Comparison of ENCODE assay signal across 10 mouse cellular contexts in the genomic region with DNA sequence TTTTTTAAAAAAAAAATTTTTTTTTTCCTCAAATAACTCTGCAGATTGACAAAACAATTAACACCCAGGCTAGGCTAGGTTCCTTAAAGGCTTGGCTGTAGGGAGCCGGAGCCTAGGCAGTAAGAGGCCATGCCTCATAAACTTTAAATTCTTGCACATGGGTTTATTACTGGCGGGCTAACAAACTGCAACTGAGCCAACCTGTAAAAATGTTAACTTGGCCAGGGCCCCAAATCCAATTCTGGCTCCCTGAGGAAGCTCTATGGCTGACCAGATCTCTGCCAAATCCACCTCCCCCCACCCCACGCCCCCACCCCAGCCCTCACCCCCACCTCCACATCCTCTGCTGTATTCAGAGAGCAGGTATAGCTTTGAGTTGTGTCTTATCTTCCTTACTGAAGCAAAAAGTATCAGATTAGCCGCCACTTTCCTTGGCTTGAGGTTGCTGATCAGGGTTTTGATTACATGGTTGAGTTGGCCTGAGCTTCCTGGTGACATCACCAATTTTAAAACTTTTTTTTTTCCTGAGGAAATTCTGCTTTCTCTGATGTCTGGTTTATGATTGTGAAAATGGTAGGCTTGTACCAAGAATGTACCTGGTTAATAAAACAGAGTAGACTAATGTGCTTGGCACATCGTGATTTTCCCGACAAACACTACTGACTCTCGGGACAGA. TPM values are rescaled to one million over a fixed set of nuclear protein-coding genes. Genes with fewer than 3 reads are reported as not detected.
A peak's percentile ranks its signal among the peaks of the same experiment; 100 is the strongest.
DNase-seq lines count a peak whose midpoint lies in the region; ATAC-seq and TF ChIP-seq lines count a peak whose summit lies in the region.
"Had no signal": no experiment of that assay in that cellular context is flagged by ENCODE, and none has a peak within 500 bp of the region (broad histone marks: within the 10 kb centered on the region; RNA-seq: fewer than 3 reads in every experiment).

No protein-coding gene starts in this region.

- 0 out of 2 replicates have a peak, but pooled peaks cover 8% of the 10 kb centered on the region for H3K36me3 ChIP-seq in lung, embryonic 14.5 days (ENCODE audit: insufficient read depth)
- 0 out of 2 replicates have a peak, but pooled peaks cover 2% of the 10 kb centered on the region for H3K36me3 ChIP-seq in embryonic facial prominence, embryonic 14.5 days (ENCODE audit: control insufficient read depth, insufficient read depth, low read length)
- H3K36me3 ChIP-seq in neural tube, embryonic 14.5 days (ENCODE audit: control insufficient read depth, insufficient read depth, low read length): no peaks in the 10 kb centered on the region

- no peak for TF ChIP-seq CTCF in lung, embryonic 14.5 days (IDR thresholded peaks at IDR 0.05; ENCODE audit: low read depth)

- peak overlapping the region; percentile 54 for H3K9ac ChIP-seq in lung, embryonic 14.5 days
- peak overlapping the region; percentile 63; the same call in 1 of the 2 replicates for H3K9ac ChIP-seq in embryonic facial prominence, embryonic 14.5 days (ENCODE audit: low read depth, low read length)
- no peak overlapping the region for H3K9ac ChIP-seq in neural tube, embryonic 14.5 days (replicated peaks; ENCODE audit: low read depth, low read length)

- DNase-seq in lung, embryonic 14.5 days: peak; percentile 19
- no peak for DNase-seq in lung, postnatal 36 days
- peak; percentile 72 for DNase-seq in embryonic facial prominence, embryonic 14.5 days (ENCODE audit: low spot score)
- peak; percentile 43 for DNase-seq in kidney, adult 9 months
- no peak for DNase-seq in spleen, postnatal 4 days (ENCODE audit: low spot score in 2 of 2)
- DNase-seq in cerebellum, postnatal 14 days: no peak
- no peak for DNase-seq in gastrocnemius, postnatal 14 days
- DNase-seq: lung, postnatal 4 days had no signal

- H3K27ac ChIP-seq in lung, embryonic 14.5 days (ENCODE audit: low read depth): no peak overlapping the region
- peak overlapping the region; percentile 52; the same call in 1 of the 2 replicates for H3K27ac ChIP-seq in embryonic facial prominence, embryonic 14.5 days (replicated peaks; ENCODE audit: low read depth, low read length)
- H3K27ac ChIP-seq in neural tube, embryonic 14.5 days (ENCODE audit: low read depth, low read length): no peak overlapping the region

- peak overlapping the region; percentile 67 for H3K4me2 ChIP-seq in lung, embryonic 14.5 days
- H3K4me2 ChIP-seq in embryonic facial prominence, embryonic 14.5 days (ENCODE audit: low read depth, low read length): peak overlapping the region; percentile 69
- peak overlapping the region; percentile 9; the same call in 1 of the 2 replicates for H3K4me2 ChIP-seq in neural tube, embryonic 14.5 days (ENCODE audit: low read depth, low read length)

- intact Hi-C loops in gastrocnemius, postnatal 14 days (cut with DNase I; ENCODE audit: low total_unique reads): no loop called here

- ATAC-seq in lung, embryonic 14.5 days (ENCODE audit: insufficient read depth): no peak
- no peak for ATAC-seq in embryonic facial prominence, embryonic 14.5 days (ENCODE audit: low read depth)
- ATAC-seq in neural tube, embryonic 14.5 days (ENCODE audit: low read depth): no peak

- H3K27me3 ChIP-seq in lung, embryonic 14.5 days (ENCODE audit: insufficient read depth, low read length): peaks cover 30% of the 10 kb centered on the region
- peaks cover 6% of the 10 kb centered on the region; the same call in 1 of the 2 replicates for H3K27me3 ChIP-seq in embryonic facial prominence, embryonic 14.5 days (replicated peaks; ENCODE audit: control insufficient read depth, insufficient read depth, low read length)
- peaks cover 28% of the 10 kb centered on the region for H3K27me3 ChIP-seq in neural tube, embryonic 14.5 days (ENCODE audit: control insufficient read depth, insufficient read depth, low read length)

- no peaks in the 10 kb centered on the region for H3K9me3 ChIP-seq in lung, embryonic 14.5 days (ENCODE audit: low read depth, low read length)
- H3K9me3 ChIP-seq in embryonic facial prominence, embryonic 14.5 days (ENCODE audit: control insufficient read depth, low read length): no peaks in the 10 kb centered on the region
- no peaks in the 10 kb centered on the region for H3K9me3 ChIP-seq in neural tube, embryonic 14.5 days (ENCODE audit: control insufficient read depth, low read length)

- H3K4me3 ChIP-seq in lung, embryonic 14.5 days (ENCODE audit: low read depth, low read length): peak overlapping the region; percentile 48
- H3K4me3 ChIP-seq in embryonic facial prominence, embryonic 14.5 days (ENCODE audit: low read depth, low read length): peak overlapping the region; percentile 46
- peak overlapping the region; percentile 31; the same call in 1 of the 2 replicates for H3K4me3 ChIP-seq in neural tube, embryonic 14.5 days (ENCODE audit: low read depth, low read length)

- H3K4me1 ChIP-seq in lung, embryonic 14.5 days (ENCODE audit: insufficient read depth): peaks cover 23% of the 10 kb centered on the region
- H3K4me1 ChIP-seq in embryonic facial prominence, embryonic 14.5 days (ENCODE audit: control insufficient read depth, insufficient read depth, low read length): peaks cover 24% of the 10 kb centered on the region
- peaks cover 24% of the 10 kb centered on the region; the same call in 1 of the 2 replicates for H3K4me1 ChIP-seq in neural tube, embryonic 14.5 days (ENCODE audit: control insufficient read depth, insufficient read depth, low read length)

- 39% methylated on average over 7 of the region's 7 CpGs for WGBS in lung, embryonic 14.5 days
- 34% methylated on average over 7 of the region's 7 CpGs for WGBS in embryonic facial prominence, embryonic 14.5 days
- WGBS in neural tube, embryonic 14.5 days: 50% methylated on average over 7 of the region's 7 CpGs

RNA-seq across cellular contexts. Expression of a gene that starts 1.9 kb away (rescaled TPM):
- polyA plus RNA-seq in lung, embryonic 14.5 days (2014; fragmentation: Nextera tagmentation; extraction: Ambion mirVana): 13.9 and 15.5 TPM in 2 replicates
- polyA plus RNA-seq in embryonic facial prominence, embryonic 14.5 days (2014; fragmentation: Nextera tagmentation; extraction: Ambion mirVana): 9.8 and 15.5 TPM in 2 replicates
- polyA plus RNA-seq in neural tube, embryonic 14.5 days (2014; fragmentation: Nextera tagmentation; extraction: Ambion mirVana): 4.1 and 4.6 TPM in 2 replicates
- under 1 TPM; 0.16 to 0.29 TPM for total RNA-seq in gastrocnemius, postnatal 14 days (2021)
- total RNA-seq: gastrocnemius, adult 18-20 months had no signal

RNA-seq across cellular contexts. Expression of a gene that starts 12.3 kb away (rescaled TPM):
- not detected in 2 replicates for polyA plus RNA-seq in lung, embryonic 14.5 days (2014; fragmentation: Nextera tagmentation; extraction: Ambion mirVana)
- polyA plus RNA-seq in embryonic facial prominence, embryonic 14.5 days (2014; fragmentation: Nextera tagmentation; extraction: Ambion mirVana): not detected in 2 replicates
- polyA plus RNA-seq in neural tube, embryonic 14.5 days (2014; fragmentation: Nextera tagmentation; extraction: Ambion mirVana): not detected in 2 replicates
- total RNA-seq in gastrocnemius, postnatal 14 days (2021): not detected
- total RNA-seq: gastrocnemius, adult 18-20 months had no signal

Comparison
In these comparisons a context has a peak if more than half of its experiments do, and no peak if none do; other contexts are left out.
1. DNase-seq: peak in lung, embryonic 14.5 days (single experiment), embryonic facial prominence, embryonic 14.5 days (single experiment) and kidney, adult 9 months (single experiment); none in lung, postnatal 36 days (single experiment), spleen, postnatal 4 days (0 of 2), cerebellum, postnatal 14 days (0 of 2) and gastrocnemius, postnatal 14 days (single experiment).
2. H3K4me2 ChIP-seq: peak in every context shown above with its lines; median percentile 69 in embryonic facial prominence, embryonic 14.5 days; 67 in lung, embryonic 14.5 days; 9 in neural tube, embryonic 14.5 days.
3. Peak in every context shown above with its lines, with median percentiles within 50 percentile points of each other: H3K4me3 ChIP-seq.